Mouse (Mus musculus) retina, embryonic 14.5 days (tissue): ENCODE measurements at regions not wholly inside any gene's neighbourhood (a gene's known extent, or its start where the extent isn't known, plus 50 kb on each side); places are given as distances from the start of the nearest gene placed in this dataset.

Source experiments
- DNase-seq: peaks from one replicate; pipeline ENCODE4 v3.0.0-alpha.2; 2015; ENCODE audit warnings: low spot score

- no peak for DNase-seq
Measured at GRCm38 (mm10) chr17:61960837-61961236, 920.3 kb downstream of the Efna5 start.

- DNase-seq, result no peak
Measured at GRCm38 (mm10) chr17:61960017-61960813, 920.9 kb downstream of the Efna5 start.

GRCm38 (mm10) chr17:61917766-61918165 lies 963.4 kb downstream of the Efna5 start:
- no peak for DNase-seq

- no peak for DNase-seq
Measured at GRCm38 (mm10) chr17:61902898-61903297, 978.2 kb downstream of the Efna5 start.

- DNase-seq, result no peak
Measured at GRCm38 (mm10) chr17:61890631-61891030, 990.5 kb downstream of the Efna5 start.

- DNase-seq, result no peak
Measured at GRCm38 (mm10) chr17:61866154-61866553, 1015.0 kb downstream of the Efna5 start.

GRCm38 (mm10) chr17:61862437-61862836 lies 1018.7 kb downstream of the Efna5 start:
- no peak for DNase-seq

- no peak for DNase-seq
Measured at GRCm38 (mm10) chr17:61837555-61837954, 1043.6 kb downstream of the Efna5 start.

- no peak for DNase-seq
Measured at GRCm38 (mm10) chr17:61815490-61815889, 1065.6 kb downstream of the Efna5 start.

- no peak for DNase-seq
Measured at GRCm38 (mm10) chr17:61768361-61768760, 1112.8 kb downstream of the Efna5 start.

GRCm38 (mm10) chr17:61765143-61765542 lies 1116.0 kb downstream of the Efna5 start:
- DNase-seq, result peak; percentile 1
